In genomic region chr5:111327420-111327819, GRCm38 (mm10) we compare ENCODE assay signal across 28 mouse cellular contexts. TPM values are rescaled to one million over a fixed set of nuclear protein-coding genes. Genes with fewer than 3 reads are reported as not detected.
A peak's percentile ranks its signal among the peaks of the same experiment; 100 is the strongest.
DNase-seq lines count a peak whose midpoint lies in the region; ATAC-seq and TF ChIP-seq lines count a peak whose summit lies in the region.
"Had no signal": no experiment of that assay in that cellular context is flagged by ENCODE, and none has a peak within 500 bp of the region (broad histone marks: within the 10 kb centered on the region; RNA-seq: fewer than 3 reads in every experiment).

No protein-coding gene starts in this region.

- ATAC-seq in lung, embryonic 14.5 days (ENCODE audit: insufficient read depth) = no peak
- ATAC-seq: activated CD4-positive, CD25-positive, alpha-beta regulatory T cell, adult 4 months; CD4-positive, CD25-positive, alpha-beta regulatory T cell, adult 4 months; forebrain, embryonic 15.5 days had no signal

- H3K4me2 ChIP-seq in lung, embryonic 14.5 days = no peak overlapping the region
- H3K4me2 ChIP-seq: embryonic facial prominence, embryonic 13.5 days; forebrain, embryonic 12.5 days; forebrain, embryonic 15.5 days; heart, embryonic 13.5 days; hindbrain, embryonic 12.5 days; hindbrain, embryonic 15.5 days had no signal

- no peak overlapping the region for H3K4me3 ChIP-seq in lung, embryonic 14.5 days (ENCODE audit: low read depth, low read length)
- H3K4me3 ChIP-seq: embryonic facial prominence, embryonic 10.5 days; embryonic facial prominence, embryonic 13.5 days; erythroblast, embryonic 14.5 days; forebrain, embryonic 12.5 days; forebrain, embryonic 15.5 days; heart, embryonic 10.5 days; heart, embryonic 13.5 days; hindbrain, embryonic 12.5 days; hindbrain, embryonic 15.5 days had no signal

- 71% methylated on average over 7 of the region's 7 CpGs for WGBS in lung, embryonic 14.5 days

- no peaks in the 10 kb centered on the region for H3K27me3 ChIP-seq in lung, embryonic 14.5 days (ENCODE audit: insufficient read depth, low read length)
- H3K27me3 ChIP-seq: embryonic facial prominence, embryonic 13.5 days; forebrain, embryonic 12.5 days; forebrain, embryonic 15.5 days; heart, embryonic 13.5 days; hindbrain, embryonic 12.5 days; hindbrain, embryonic 15.5 days had no signal

- intact Hi-C loops in heart, postnatal 25 days (cut with DNase I) = no loop called here

- no peaks in the 10 kb centered on the region for H3K36me3 ChIP-seq in lung, embryonic 14.5 days (ENCODE audit: insufficient read depth)
- H3K36me3 ChIP-seq: embryonic facial prominence, embryonic 13.5 days; forebrain, embryonic 12.5 days; forebrain, embryonic 15.5 days; heart, embryonic 10.5 days; heart, embryonic 13.5 days; hindbrain, embryonic 12.5 days; hindbrain, embryonic 15.5 days had no signal

- H3K9ac ChIP-seq in lung, embryonic 14.5 days = no peak overlapping the region
- H3K9ac ChIP-seq: embryonic facial prominence, embryonic 13.5 days; forebrain, embryonic 12.5 days; forebrain, embryonic 15.5 days; heart, embryonic 13.5 days; hindbrain, embryonic 12.5 days; hindbrain, embryonic 15.5 days had no signal

- H3K9me3 ChIP-seq in lung, embryonic 14.5 days (ENCODE audit: low read depth, low read length) = no peaks in the 10 kb centered on the region
- H3K9me3 ChIP-seq: embryonic facial prominence, embryonic 10.5 days; embryonic facial prominence, embryonic 13.5 days; forebrain, embryonic 15.5 days; heart, embryonic 13.5 days; hindbrain, embryonic 12.5 days; hindbrain, embryonic 15.5 days had no signal

- TF ChIP-seq CTCF in lung, embryonic 14.5 days (IDR thresholded peaks at IDR 0.05; ENCODE audit: low read depth) = no peak

- H3K4me1 ChIP-seq in lung, embryonic 14.5 days (ENCODE audit: insufficient read depth) = no peaks in the 10 kb centered on the region; the same call in 1 of the 2 replicates

- DNase-seq in heart, adult 8-10 months (ENCODE audit: low spot score) = peak; percentile 16
- no peak for DNase-seq in heart, postnatal 25 days (ENCODE audit: low spot score)
- DNase-seq in lung, embryonic 14.5 days = peak; percentile 31
- no peak for DNase-seq in lung, postnatal 25 days (ENCODE audit: low spot score)
- DNase-seq in 416B (ENCODE audit: low read depth) = peak; percentile 35
- DNase-seq in lung, postnatal 14 days = peak; percentile 11
- no peak for DNase-seq in right cerebral cortex, postnatal 25 days
- DNase-seq: adrenal gland, adult 8-10 months; adrenal gland, postnatal 25 days; cerebellum, adult 11-12 months; cerebellum, adult 8-10 months; cerebellum, postnatal 10 days; cerebellum, postnatal 36 days; embryo, embryonic 11 days; gastrocnemius, postnatal 10 days; gastrocnemius, postnatal 36 days; heart, postnatal 14 days had no signal

- H3K27ac ChIP-seq in lung, embryonic 14.5 days (ENCODE audit: low read depth) = no peak overlapping the region
- H3K27ac ChIP-seq: embryonic facial prominence, embryonic 10.5 days; embryonic facial prominence, embryonic 13.5 days; forebrain, embryonic 12.5 days; forebrain, embryonic 15.5 days; heart, embryonic 10.5 days; heart, embryonic 13.5 days; hindbrain, embryonic 12.5 days; hindbrain, embryonic 15.5 days had no signal

RNA-seq across cellular contexts. Expression of gene Pitpnb, which starts 3.1 kb away (rescaled TPM):
- total RNA-seq in heart, adult 8-10 months (2022) = 10 to 100 TPM; 36.5 to 43.9 (median 39.8) TPM
- 10 to 100 TPM; 38.1 to 38.4 TPM for total RNA-seq in heart, postnatal 25 days (2021)
- polyA plus RNA-seq in lung, embryonic 14.5 days (2014; fragmentation: Nextera tagmentation; extraction: Ambion mirVana) = 120 and 123 TPM in 2 replicates

Comparison
In these comparisons a context has a peak if more than half of its experiments do, and no peak if none do; other contexts are left out.
1. DNase-seq: peak in heart, adult 8-10 months (single experiment), lung, embryonic 14.5 days (single experiment), 416B (single experiment) and lung, postnatal 14 days (single experiment); none in heart, postnatal 25 days (single experiment), lung, postnatal 25 days (single experiment) and right cerebral cortex, postnatal 25 days (single experiment).